Mouse (Mus musculus) embryonic facial prominence, embryonic 14.5 days (tissue): Measurements from ENCODE around the gene Hira. TPM values are rescaled to one million over a fixed set of nuclear protein-coding genes. Genes with fewer than 3 reads are reported as not detected.
"Not testable (repeated sequence)": the region's sequence is repeated elsewhere in the genome, so short reads cannot be mapped to it uniquely, and the experiment has no call there.

Experiments used
- ATAC-seq: fragments of 200-750 bp; cut with Nextera tagmentation; 2 replicates; pipeline ENCODE4 v1.8.0; 2017; ENCODE audit warnings: low read depth, moderate number of reproducible peaks, moderate TSS enrichment
- DNase-seq: peaks from one replicate; pipeline ENCODE4 v3.0.0-alpha.2; 2015; ENCODE audit warnings: low spot score
- H3K27ac ChIP-seq: fragments of 300-500 bp; sonication (generic); replicated peaks from 2 replicates; pipeline ENCODE4 v1.5.1; 2014; ENCODE audit warnings: low read depth, mild to moderate bottlenecking, low read length, moderate library complexity
- H3K27me3 ChIP-seq: fragments of 300-500 bp; sonication (generic); replicated peaks from 2 replicates; pipeline ENCODE4 v1.6.1; 2014; ENCODE audit warnings: low read length; ENCODE audit not compliant: control insufficient read depth, insufficient read depth
- H3K36me3 ChIP-seq: fragments of 300-500 bp; sonication (generic); 2 replicates; pipeline ENCODE4 v1.6.1; 2014; ENCODE audit warnings: low read length, mixed read lengths; ENCODE audit not compliant: control insufficient read depth, insufficient read depth
- H3K4me1 ChIP-seq: fragments of 300-500 bp; sonication (generic); 2 replicates; pipeline ENCODE4 v1.6.1; 2014; ENCODE audit warnings: antibody characterized with exemption, low read length; ENCODE audit not compliant: control insufficient read depth, insufficient read depth
- H3K4me2 ChIP-seq: fragments of 300-500 bp; sonication (generic); 2 replicates; pipeline ENCODE4 v1.6.1; 2014; ENCODE audit warnings: low read depth, mild to moderate bottlenecking, low read length, moderate library complexity, mixed read lengths
- H3K4me3 ChIP-seq: fragments of 300-500 bp; sonication (generic); 2 replicates; pipeline ENCODE4 v1.5.1; 2014; ENCODE audit warnings: low read depth, mild to moderate bottlenecking, low read length
- H3K9ac ChIP-seq: fragments of 300-500 bp; sonication (generic); 2 replicates; pipeline ENCODE4 v1.6.1; 2014; ENCODE audit warnings: low read depth, mild to moderate bottlenecking, low read length, moderate library complexity, mixed read lengths
- H3K9me3 ChIP-seq: fragments of 300-500 bp; sonication (generic); 2 replicates; pipeline ENCODE4 v1.6.1; 2016; ENCODE audit warnings: low read length; ENCODE audit not compliant: control insufficient read depth
- WGBS: fragments of 180-500 bp; shearing (Covaris S2); extraction: QIAGEN DNeasy Blood & Tissue Kit; methylation state at CpG from one replicate; pipeline ENCODE4 v1.1.7; 2014; 5-methylcytosine and 5-hydroxymethylcytosine counted together
- polyA plus RNA-seq: library from polyadenylated mRNA; unstranded; fragments of >200 nt; fragmentation: Nextera tagmentation; extraction: Ambion mirVana; gene quantifications from 2 replicates; pipeline ENCODE4 v1.2.1, GENCODE M21; 2014

The Hira gene
- polyA plus RNA-seq, 1 experiment from 2014 or later, result 10.8 TPM

DNA sequence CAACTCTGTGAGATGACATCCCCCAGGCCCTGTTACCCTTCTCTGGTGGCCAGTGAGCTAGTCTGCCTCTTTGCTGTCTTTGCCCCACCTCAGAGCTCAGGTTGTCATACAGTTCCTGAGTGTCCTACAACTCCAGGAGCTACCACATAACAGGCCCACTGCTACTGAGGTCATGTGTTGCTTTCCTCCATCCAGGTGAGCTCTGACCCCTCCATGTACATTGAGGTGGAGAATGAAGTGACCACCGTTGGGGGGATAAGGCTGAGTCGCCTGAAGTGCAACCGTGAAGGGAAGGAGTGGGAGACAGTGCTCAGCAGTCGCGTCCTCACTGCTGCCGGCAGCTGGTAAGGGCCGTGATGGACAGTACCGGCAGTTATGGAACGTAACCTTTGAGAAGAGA lies 72.1 kb downstream of the Hira start:
- DNase-seq (no peak), ATAC-seq (no peak)
- H3K36me3 ChIP-seq, result peaks cover 92% of the 10 kb centered on the region
- no peak overlapping the region for H3K27ac ChIP-seq
- no peak overlapping the region for H3K4me2 ChIP-seq
- no peak overlapping the region for H3K4me3 ChIP-seq
- no peaks in the 10 kb centered on the region for H3K4me1 ChIP-seq
- no peaks in the 10 kb centered on the region for H3K27me3 ChIP-seq
- H3K9me3 ChIP-seq, result no peaks in the 10 kb centered on the region
- 94% methylated on average over 9 of the region's 9 CpGs for WGBS
- H3K9ac ChIP-seq, result no peak overlapping the region

DNA sequence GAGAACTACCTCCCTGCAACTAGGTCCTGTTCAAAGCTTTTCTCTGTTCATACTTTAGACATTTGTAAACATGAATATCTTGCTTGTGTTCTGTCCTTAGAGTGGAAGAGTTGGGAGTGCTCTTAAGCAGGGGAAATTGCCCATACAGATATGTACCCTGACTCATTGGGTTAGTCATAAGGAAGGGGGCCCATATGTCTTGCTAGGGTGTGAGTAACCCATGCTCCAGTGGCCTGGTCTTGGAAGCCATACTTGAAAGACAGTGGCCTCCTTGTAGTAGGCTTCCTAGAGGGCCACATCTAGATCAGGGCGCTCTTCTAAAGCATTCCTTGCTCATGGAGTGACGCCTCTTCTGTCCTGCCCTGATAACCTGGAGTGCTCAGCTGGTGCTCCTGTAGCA lies 73.5 kb downstream of the Hira start:
- no peak for DNase-seq
- Histone ChIP-seq H3K9me3 (no peaks in the 10 kb centered on the region), H3K4me1 (no peaks in the 10 kb centered on the region), H3K36me3 (peaks cover 94% of the 10 kb centered on the region), H3K9ac (no peak overlapping the region), H3K27ac (no peak overlapping the region), H3K4me3 (no peak overlapping the region), H3K4me2 (no peak overlapping the region), H3K27me3 (no peaks in the 10 kb centered on the region)
- no peak for ATAC-seq
- WGBS, result 93% methylated on average over 2 of the region's 2 CpGs

DNA sequence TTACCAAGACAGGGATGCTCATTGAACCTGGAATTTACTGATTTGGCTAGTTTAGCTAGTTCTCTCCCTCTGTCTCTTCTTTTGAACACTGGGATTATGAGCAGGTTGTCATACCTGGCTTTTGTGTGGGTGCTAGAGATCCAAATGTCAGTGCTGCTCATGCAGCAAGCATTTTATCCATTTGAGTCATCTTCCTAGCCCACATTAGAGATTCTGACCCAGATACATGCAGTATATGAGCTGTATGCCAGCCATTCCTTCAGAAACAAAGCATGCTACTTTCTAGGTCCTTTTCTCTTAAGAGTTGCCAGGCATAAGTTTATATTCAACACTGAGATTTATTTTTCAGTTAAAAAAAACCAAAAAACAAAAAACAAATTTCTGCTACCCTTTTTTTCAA lies 76.0 kb downstream of the Hira start:
- Histone ChIP-seq H3K27me3 (no peaks in the 10 kb centered on the region), H3K4me3 (no peak overlapping the region), H3K9me3 (no peaks in the 10 kb centered on the region), H3K9ac (no peak overlapping the region), H3K4me1 (no peaks in the 10 kb centered on the region), H3K36me3 (peaks cover 94% of the 10 kb centered on the region), H3K27ac (no peak overlapping the region), H3K4me2 (no peak overlapping the region)
- ATAC-seq (no peak), DNase-seq (no peak)

DNA sequence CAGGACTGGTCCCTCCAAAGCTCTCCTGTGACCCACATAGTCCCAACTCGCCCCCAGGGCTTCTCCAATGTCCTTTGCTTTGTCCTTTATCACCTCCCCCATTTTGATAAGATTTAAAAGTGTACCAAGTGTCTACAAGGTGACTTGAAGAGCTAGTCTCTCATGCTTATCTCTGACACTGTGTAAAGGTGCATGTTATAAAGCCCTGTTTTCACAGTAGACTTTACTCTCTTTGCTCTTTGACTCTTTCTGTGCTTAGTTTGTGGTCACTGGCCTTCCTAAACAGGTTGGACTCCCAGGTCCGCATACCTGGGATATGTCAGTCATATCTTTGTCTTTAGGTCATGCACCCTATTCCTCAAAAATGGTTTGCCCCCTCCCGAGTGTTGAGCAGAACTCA lies 78.2 kb downstream of the Hira start:
- Histone ChIP-seq H3K4me2 (no peak overlapping the region), H3K9ac (no peak overlapping the region), H3K36me3 (peaks cover 77% of the 10 kb centered on the region), H3K9me3 (peaks cover 4% of the 10 kb centered on the region), H3K4me1 (no peaks in the 10 kb centered on the region), H3K4me3 (no peak overlapping the region), H3K27me3 (no peaks in the 10 kb centered on the region), H3K27ac (no peak overlapping the region)
- 82% methylated on average over 3 of the region's 3 CpGs for WGBS
- no peak for DNase-seq
- no peak for ATAC-seq

DNA sequence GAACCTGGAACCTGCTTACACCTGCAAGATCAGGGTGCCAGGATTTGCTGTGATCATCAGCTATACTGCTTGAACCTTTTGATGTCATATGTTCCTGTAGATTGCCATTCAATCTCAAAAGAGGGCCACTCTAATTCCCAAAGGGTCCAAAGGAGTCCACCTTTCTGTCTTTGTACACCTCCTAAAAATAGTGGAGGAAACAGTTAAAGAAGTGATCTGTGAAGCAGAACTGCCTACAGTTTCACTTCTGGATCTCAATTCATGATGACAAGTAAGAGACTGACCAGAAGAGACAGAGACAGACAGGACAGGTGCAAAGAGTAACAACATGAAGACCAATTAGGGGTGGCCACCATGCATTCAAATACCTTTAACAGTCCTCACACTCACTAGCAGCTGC lies 86.6 kb downstream of the Hira start:
- Histone ChIP-seq H3K27ac (no peak overlapping the region), H3K4me2 (no peak overlapping the region), H3K36me3 (peaks cover 71% of the 10 kb centered on the region), H3K4me3 (no peak overlapping the region), H3K27me3 (no peaks in the 10 kb centered on the region), H3K9ac (no peak overlapping the region), H3K9me3 (peaks cover 23% of the 10 kb centered on the region), H3K4me1 (no peaks in the 10 kb centered on the region)
- ATAC-seq (no peak), DNase-seq (no peak)

DNA sequence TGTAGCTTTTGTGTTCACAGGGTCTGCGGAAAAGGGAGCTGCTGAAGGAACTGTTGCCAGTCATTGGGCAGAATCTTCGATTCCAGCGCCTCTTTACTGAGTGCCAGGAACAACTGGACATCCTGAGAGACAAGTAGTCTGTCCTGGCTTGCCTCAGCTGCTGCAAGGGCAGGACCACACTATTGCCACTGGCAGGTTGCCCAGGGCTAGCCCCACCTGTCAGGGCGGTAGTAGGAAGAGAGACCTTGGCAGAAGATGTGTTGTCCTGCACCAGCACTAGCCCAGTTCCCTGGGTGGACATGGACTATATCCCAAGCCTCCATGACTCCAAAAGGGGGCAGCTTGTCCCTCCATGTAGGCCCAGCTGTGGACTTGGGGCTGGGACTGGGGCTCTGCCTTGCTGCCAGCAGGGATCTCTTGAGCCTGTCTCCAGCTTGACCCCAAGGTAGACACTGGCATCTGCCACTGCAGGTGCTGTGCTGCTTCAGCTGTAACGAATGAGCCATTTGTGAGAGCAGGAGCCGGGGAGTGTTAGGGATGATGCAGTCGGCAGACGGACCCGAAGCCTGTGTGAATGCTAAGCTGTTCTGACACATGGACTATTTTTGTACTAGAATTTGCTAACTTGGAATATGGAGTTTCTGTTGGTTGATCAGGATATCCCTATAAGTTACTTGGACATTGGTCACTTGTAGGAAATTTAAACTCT lies 92.7 kb downstream of the Hira start:
- Histone ChIP-seq H3K4me3 (no peak overlapping the region), H3K36me3 (peaks cover 57% of the 10 kb centered on the region), H3K4me2 (no peak overlapping the region), H3K9ac (no peak overlapping the region), H3K27ac (no peak overlapping the region), H3K27me3 (no peaks in the 10 kb centered on the region), H3K4me1 (no peaks in the 10 kb centered on the region), H3K9me3 (no peaks in the 10 kb centered on the region; the same call in 1 of the 2 replicates)
- ATAC-seq (no peak), DNase-seq (no peak)
- WGBS, result 92% methylated on average over 9 of the region's 9 CpGs

DNA sequence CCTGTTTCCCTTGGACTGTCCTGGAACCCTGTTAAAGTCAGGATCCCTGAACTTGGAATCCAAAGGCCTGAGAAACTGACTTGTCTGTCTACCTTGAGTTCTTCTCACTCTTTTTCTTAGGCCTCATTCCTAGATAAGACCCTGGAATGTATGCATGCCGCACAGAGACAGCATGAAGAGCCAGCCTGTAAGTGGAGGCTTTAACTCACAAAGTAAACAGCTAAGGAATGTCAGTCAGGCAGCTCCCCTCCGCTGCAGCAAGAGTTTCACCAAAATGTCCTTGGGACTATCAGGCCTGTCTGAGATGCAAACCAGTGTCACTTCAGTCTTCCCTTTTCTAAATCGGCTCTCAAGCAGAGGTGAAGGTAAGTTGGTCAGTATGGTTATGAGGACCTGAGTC lies 94.0 kb downstream of the Hira start:
- no peak for ATAC-seq
- Histone ChIP-seq H3K4me2 (no peak overlapping the region), H3K36me3 (peaks cover 46% of the 10 kb centered on the region), H3K27me3 (no peaks in the 10 kb centered on the region), H3K9ac (no peak overlapping the region), H3K4me1 (no peaks in the 10 kb centered on the region), H3K27ac (no peak overlapping the region), H3K4me3 (no peak overlapping the region), H3K9me3 (peaks cover under 1% of the 10 kb centered on the region; the same call in 1 of the 2 replicates)
- no peak for DNase-seq
- WGBS, result 75% methylated on average over 3 of the region's 3 CpGs

DNA sequence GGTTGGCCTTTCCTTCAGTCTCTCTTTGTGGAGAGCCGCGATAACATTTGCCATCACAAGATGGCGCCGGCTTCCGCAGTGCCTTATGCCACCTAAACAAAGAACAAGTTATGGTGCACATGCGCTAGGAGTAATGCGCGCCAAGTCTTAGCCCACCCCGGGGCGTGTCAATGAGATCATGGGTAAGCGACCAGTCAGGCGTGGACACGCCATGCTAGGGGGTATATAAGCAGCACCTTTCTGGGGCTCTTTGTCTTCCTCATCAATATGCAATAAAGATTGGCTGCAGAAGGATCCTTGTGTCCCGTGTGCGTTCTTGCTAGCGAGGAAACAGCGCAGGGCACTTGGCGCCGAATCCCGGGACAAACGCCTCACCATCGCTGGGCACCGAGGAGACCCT lies 98.8 kb downstream of the Hira start:
- H3K36me3 ChIP-seq, result peaks cover 12% of the 10 kb centered on the region
- H3K9me3 ChIP-seq, H3K9ac ChIP-seq, H3K4me3 ChIP-seq, ATAC-seq, H3K4me2 ChIP-seq, H3K27me3 ChIP-seq, H3K4me1 ChIP-seq, DNase-seq, H3K27ac ChIP-seq: not testable (repeated sequence)
- WGBS, result 87% methylated on average over 23 of the region's 23 CpGs

DNA sequence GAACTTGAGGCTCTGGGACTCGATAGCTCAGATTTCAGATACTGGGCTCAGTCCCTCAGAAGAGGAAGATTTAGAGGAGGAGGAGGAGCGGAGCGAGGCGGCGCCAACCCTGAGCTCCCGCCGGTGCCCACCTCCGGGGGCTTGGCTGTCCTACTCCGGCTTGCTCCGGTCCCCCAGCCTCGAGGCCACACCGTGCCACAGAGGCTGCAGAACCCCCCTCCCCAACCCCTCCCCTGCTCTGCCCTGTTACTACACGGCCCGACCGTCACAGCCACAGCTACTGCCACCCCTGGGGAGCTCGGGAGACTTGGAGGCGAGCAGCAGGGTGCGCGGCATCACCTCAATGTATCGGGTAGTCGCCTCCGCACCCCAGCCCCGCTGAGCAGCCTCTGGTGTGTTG lies 99.5 kb downstream of the Hira start:
- no peak overlapping the region for H3K9ac ChIP-seq
- H3K9me3 ChIP-seq, result peaks cover 8% of the 10 kb centered on the region; the same call in 1 of the 2 replicates
- H3K27ac ChIP-seq, result no peak overlapping the region
- DNase-seq, result no peak
- no peak overlapping the region for H3K4me3 ChIP-seq
- H3K27me3 ChIP-seq, result no peaks in the 10 kb centered on the region
- no peak for ATAC-seq
- 70% methylated on average over 18 of the region's 23 CpGs for WGBS
- H3K36me3 ChIP-seq, result peaks cover 6% of the 10 kb centered on the region; the same call in 1 of the 2 replicates
- no peaks in the 10 kb centered on the region for H3K4me1 ChIP-seq
- no peak overlapping the region for H3K4me2 ChIP-seq
